Mouse (Mus musculus): ENCODE results near the gene Pkp1. TPM values are rescaled to one million over a fixed set of nuclear protein-coding genes. Genes with fewer than 3 reads are reported as not detected.

Gene Pkp1
- polyA plus RNA-seq, 1 experiment from 2014 or later, result 5.7 TPM

GRCm38 (mm10) chr1:135924377-135924994 is 5.5 kb upstream of the Pkp1 start:
- peaks cover 15% of the 10 kb centered on the region for H3K27me3 ChIP-seq (ENCODE audit: control insufficient read depth, insufficient read depth, low read length)
- no peak for ATAC-seq (ENCODE audit: insufficient number of reproducible peaks, insufficient read depth, low FRiP score, low read depth)

GRCm38 (mm10) chr1:135923229-135923628 is 4.2 kb upstream of the Pkp1 start:
- 67% methylated on average over 7 of the region's 7 CpGs for WGBS
- no peaks in the 10 kb centered on the region for H3K9me3 ChIP-seq (ENCODE audit: control insufficient read depth, low read depth, low read length)
- H3K27me3 ChIP-seq (ENCODE audit: control insufficient read depth, insufficient read depth, low read length), result peaks cover 28% of the 10 kb centered on the region
- H3K4me3 ChIP-seq (ENCODE audit: low read depth, low read length), result no peak overlapping the region
- no peak overlapping the region for H3K27ac ChIP-seq (ENCODE audit: low read length)
- no peaks in the 10 kb centered on the region for H3K36me3 ChIP-seq (ENCODE audit: control insufficient read depth, insufficient read depth, low read length)
- H3K9ac ChIP-seq (replicated peaks; ENCODE audit: low read depth, low read length), result no peak overlapping the region
- H3K4me1 ChIP-seq (ENCODE audit: control insufficient read depth, insufficient read depth, low read length), result 0 out of 2 replicates have a peak, but pooled peaks cover 3% of the 10 kb centered on the region
- no peak overlapping the region for H3K4me2 ChIP-seq (replicated peaks; ENCODE audit: low read depth, low read length)
- ATAC-seq (ENCODE audit: insufficient number of reproducible peaks, insufficient read depth, low FRiP score, low read depth), result no peak

More at GRCm38 (mm10) chr1:135924377-135924994, 5.5 kb upstream of the Pkp1 start:
- no peaks in the 10 kb centered on the region for H3K36me3 ChIP-seq (ENCODE audit: control insufficient read depth, insufficient read depth, low read length)
- no peak overlapping the region for H3K4me3 ChIP-seq (ENCODE audit: low read depth, low read length)
- 66% methylated on average over 5 of the region's 5 CpGs for WGBS
- no peak overlapping the region for H3K9ac ChIP-seq (replicated peaks; ENCODE audit: low read depth, low read length)
- no peaks in the 10 kb centered on the region for H3K4me1 ChIP-seq (ENCODE audit: control insufficient read depth, insufficient read depth, low read length)
- H3K4me2 ChIP-seq (replicated peaks; ENCODE audit: low read depth, low read length), result no peak overlapping the region
- H3K9me3 ChIP-seq (ENCODE audit: control insufficient read depth, low read depth, low read length), result no peaks in the 10 kb centered on the region
- H3K27ac ChIP-seq (ENCODE audit: low read length), result no peak overlapping the region

GRCm38 (mm10) chr1:135917206-135917605 is 1.8 kb downstream of the Pkp1 start:
- Histone ChIP-seq H3K27ac (ENCODE audit: low read length) (no peak overlapping the region), H3K9ac (replicated peaks; ENCODE audit: low read depth, low read length) (no peak overlapping the region), H3K36me3 (ENCODE audit: control insufficient read depth, insufficient read depth, low read length) (no peaks in the 10 kb centered on the region), H3K4me2 (replicated peaks; ENCODE audit: low read depth, low read length) (no peak overlapping the region), H3K9me3 (ENCODE audit: control insufficient read depth, low read depth, low read length) (no peaks in the 10 kb centered on the region), H3K4me3 (ENCODE audit: low read depth, low read length) (no peak overlapping the region), H3K27me3 (ENCODE audit: control insufficient read depth, insufficient read depth, low read length) (peaks cover 45% of the 10 kb centered on the region), H3K4me1 (ENCODE audit: control insufficient read depth, insufficient read depth, low read length) (0 out of 2 replicates have a peak, but pooled peaks cover 3% of the 10 kb centered on the region)
- WGBS, result 14% methylated on average over 5 of the region's 5 CpGs
- no peak for ATAC-seq (ENCODE audit: insufficient number of reproducible peaks, insufficient read depth, low FRiP score, low read depth)

GRCm38 (mm10) chr1:135916486-135917058 is 2.4 kb downstream of the Pkp1 start:
- no peak overlapping the region for H3K4me2 ChIP-seq (replicated peaks; ENCODE audit: low read depth, low read length)
- no peak overlapping the region for H3K27ac ChIP-seq (ENCODE audit: low read length)
- H3K9me3 ChIP-seq (ENCODE audit: control insufficient read depth, low read depth, low read length), result no peaks in the 10 kb centered on the region
- H3K4me1 ChIP-seq (ENCODE audit: control insufficient read depth, insufficient read depth, low read length), result 0 out of 2 replicates have a peak, but pooled peaks cover 3% of the 10 kb centered on the region
- peaks cover 44% of the 10 kb centered on the region for H3K27me3 ChIP-seq (ENCODE audit: control insufficient read depth, insufficient read depth, low read length)
- H3K36me3 ChIP-seq (ENCODE audit: control insufficient read depth, insufficient read depth, low read length), result no peaks in the 10 kb centered on the region
- no peak overlapping the region for H3K4me3 ChIP-seq (ENCODE audit: low read depth, low read length)
- WGBS, result 31% methylated on average over 5 of the region's 5 CpGs
- ATAC-seq (ENCODE audit: insufficient number of reproducible peaks, insufficient read depth, low FRiP score, low read depth), result no peak; the same call in 1 of the 2 replicates
- H3K9ac ChIP-seq (replicated peaks; ENCODE audit: low read depth, low read length), result no peak overlapping the region

GRCm38 (mm10) chr1:135913657-135914056 is 5.3 kb downstream of the Pkp1 start:
- Histone ChIP-seq H3K36me3 (ENCODE audit: control insufficient read depth, insufficient read depth, low read length) (no peaks in the 10 kb centered on the region), H3K27ac (ENCODE audit: low read length) (no peak overlapping the region), H3K4me3 (ENCODE audit: low read depth, low read length) (no peak overlapping the region), H3K27me3 (ENCODE audit: control insufficient read depth, insufficient read depth, low read length) (peaks cover 25% of the 10 kb centered on the region), H3K9ac (replicated peaks; ENCODE audit: low read depth, low read length) (no peak overlapping the region), H3K4me2 (replicated peaks; ENCODE audit: low read depth, low read length) (no peak overlapping the region), H3K9me3 (ENCODE audit: control insufficient read depth, low read depth, low read length) (no peaks in the 10 kb centered on the region), H3K4me1 (ENCODE audit: control insufficient read depth, insufficient read depth, low read length) (no peaks in the 10 kb centered on the region)
- no peak for ATAC-seq (ENCODE audit: insufficient number of reproducible peaks, insufficient read depth, low FRiP score, low read depth)
- WGBS, result 73% methylated on average over 4 of the region's 4 CpGs

GRCm38 (mm10) chr1:135909381-135909780 is 9.6 kb downstream of the Pkp1 start:
- Histone ChIP-seq H3K9me3 (ENCODE audit: control insufficient read depth, low read depth, low read length) (no peaks in the 10 kb centered on the region), H3K4me2 (replicated peaks; ENCODE audit: low read depth, low read length) (no peak overlapping the region), H3K9ac (replicated peaks; ENCODE audit: low read depth, low read length) (no peak overlapping the region), H3K36me3 (ENCODE audit: control insufficient read depth, insufficient read depth, low read length) (no peaks in the 10 kb centered on the region), H3K27me3 (ENCODE audit: control insufficient read depth, insufficient read depth, low read length) (no peaks in the 10 kb centered on the region), H3K4me3 (ENCODE audit: low read depth, low read length) (no peak overlapping the region), H3K27ac (ENCODE audit: low read length) (no peak overlapping the region), H3K4me1 (ENCODE audit: control insufficient read depth, insufficient read depth, low read length) (no peaks in the 10 kb centered on the region)
- no peak for ATAC-seq (ENCODE audit: insufficient number of reproducible peaks, insufficient read depth, low FRiP score, low read depth)
- WGBS, result 26% methylated on average over 6 of the region's 6 CpGs

GRCm38 (mm10) chr1:135906736-135907135 is 12.3 kb downstream of the Pkp1 start:
- Histone ChIP-seq H3K4me3 (ENCODE audit: low read depth, low read length) (no peak overlapping the region), H3K27me3 (ENCODE audit: control insufficient read depth, insufficient read depth, low read length) (no peaks in the 10 kb centered on the region), H3K9ac (replicated peaks; ENCODE audit: low read depth, low read length) (no peak overlapping the region), H3K4me1 (ENCODE audit: control insufficient read depth, insufficient read depth, low read length) (no peaks in the 10 kb centered on the region), H3K9me3 (ENCODE audit: control insufficient read depth, low read depth, low read length) (no peaks in the 10 kb centered on the region), H3K27ac (ENCODE audit: low read length) (no peak overlapping the region), H3K36me3 (ENCODE audit: control insufficient read depth, insufficient read depth, low read length) (no peaks in the 10 kb centered on the region), H3K4me2 (replicated peaks; ENCODE audit: low read depth, low read length) (no peak overlapping the region)
- WGBS, result 56% methylated on average over 11 of the region's 11 CpGs
- no peak for ATAC-seq (ENCODE audit: insufficient number of reproducible peaks, insufficient read depth, low FRiP score, low read depth)

GRCm38 (mm10) chr1:135899991-135900515 is 19.0 kb downstream of the Pkp1 start:
- Histone ChIP-seq H3K4me1 (ENCODE audit: control insufficient read depth, insufficient read depth, low read length) (no peaks in the 10 kb centered on the region), H3K9ac (replicated peaks; ENCODE audit: low read depth, low read length) (no peak overlapping the region), H3K27ac (ENCODE audit: low read length) (no peak overlapping the region), H3K9me3 (ENCODE audit: control insufficient read depth, low read depth, low read length) (no peaks in the 10 kb centered on the region), H3K4me3 (ENCODE audit: low read depth, low read length) (no peak overlapping the region), H3K27me3 (ENCODE audit: control insufficient read depth, insufficient read depth, low read length) (no peaks in the 10 kb centered on the region), H3K36me3 (ENCODE audit: control insufficient read depth, insufficient read depth, low read length) (no peaks in the 10 kb centered on the region), H3K4me2 (replicated peaks; ENCODE audit: low read depth, low read length) (no peak overlapping the region)
- ATAC-seq (ENCODE audit: insufficient number of reproducible peaks, insufficient read depth, low FRiP score, low read depth), result no peak
- WGBS, result 44% methylated on average over 7 of the region's 7 CpGs
